Mouse (Mus musculus): ENCODE results near the gene Zranb3. TPM values are rescaled to one million over a fixed set of nuclear protein-coding genes. Genes with fewer than 3 reads are reported as not detected.

The Zranb3 gene
- total RNA-seq (2023) = 1 to 10 TPM; 7.0 to 9.9 TPM

GRCm38 (mm10) chr1:128102641-128103461, at the start of gene Zranb3, which contains the start of gene R3hdm1:
Gene Zranb3, minus strand, starts transcription at chr1:128103047.
Gene R3hdm1, plus strand, starts transcription at chr1:128103301.

Other genes with a start within 250 kb of the Zranb3 start
- gene Map3k19, start 248.0 kb downstream of the Zranb3 start, total RNA-seq (2023) = under 1 TPM in 1 of 2 experiments, not detected in 1; 0.38 TPM
- gene Rab3gap1, start 234.3 kb downstream of the Zranb3 start, total RNA-seq (2023) = 10 to 100 TPM; 19.5 to 25.5 TPM
- gene R3hdm1, start 254 bp upstream of the Zranb3 start, total RNA-seq (2023) = 10 to 100 TPM; 49.4 to 52.8 TPM
- gene Ubxn4, start 140.9 kb upstream of the Zranb3 start, total RNA-seq (2023) = 10 to 100 TPM; 49.9 to 62.9 TPM
- 1 to 10 TPM; 8.8 to 9.5 TPM for gene Lct, start 225.3 kb upstream of the Zranb3 start, total RNA-seq (2023)